In genomic region chr3:27371725-27372650, GRCm38 (mm10) we compare ENCODE assay signal across 8 mouse cellular contexts. TPM values are rescaled to one million over a fixed set of nuclear protein-coding genes. Genes with fewer than 3 reads are reported as not detected.
DNase-seq lines count a peak whose midpoint lies in the region; ATAC-seq lines count a peak whose summit lies in the region.

No protein-coding gene starts in this region.

- peaks cover 65% of the 10 kb centered on the region for H3K27me3 ChIP-seq in embryonic facial prominence, embryonic 10.5 days (replicated peaks; ENCODE audit: low read depth, poor library complexity, severe bottlenecking)
- H3K27me3 ChIP-seq in intestine, embryonic 14.5 days (replicated peaks; ENCODE audit: control insufficient read depth, insufficient read depth, low read length): peaks cover 58% of the 10 kb centered on the region

- intact Hi-C loops in left cerebral cortex, postnatal 4 days (cut with DNase I): no loop called here
- intact Hi-C loops in gastrocnemius, postnatal 36 days (cut with DNase I): no loop called here

- ATAC-seq in intestine, embryonic 14.5 days (replicated peaks; ENCODE audit: low FRiP score, low TSS enrichment, low read depth): no peak

- H3K4me2 ChIP-seq in intestine, embryonic 14.5 days (ENCODE audit: low read length): peak overlapping the region; percentile 37

- WGBS in embryonic facial prominence, embryonic 10.5 days: 2% methylated on average over 77 of the region's 77 CpGs
- WGBS in intestine, embryonic 14.5 days: 3% methylated on average over 74 of the region's 77 CpGs

- H3K9ac ChIP-seq in intestine, embryonic 14.5 days (ENCODE audit: low read length): no peak overlapping the region

- H3K4me3 ChIP-seq in embryonic facial prominence, embryonic 10.5 days: peak overlapping the region; percentile 47
- no peak overlapping the region for H3K4me3 ChIP-seq in intestine, embryonic 14.5 days (ENCODE audit: low read depth, low read length)

- no peaks in the 10 kb centered on the region for H3K36me3 ChIP-seq in embryonic facial prominence, embryonic 10.5 days (replicated peaks)
- no peaks in the 10 kb centered on the region for H3K36me3 ChIP-seq in intestine, embryonic 14.5 days (ENCODE audit: control insufficient read depth, insufficient read depth, low read length)

- no peaks in the 10 kb centered on the region for H3K9me3 ChIP-seq in embryonic facial prominence, embryonic 10.5 days
- no peaks in the 10 kb centered on the region for H3K9me3 ChIP-seq in intestine, embryonic 14.5 days (ENCODE audit: control insufficient read depth, low read length)

- peaks cover 15% of the 10 kb centered on the region for H3K4me1 ChIP-seq in embryonic facial prominence, embryonic 10.5 days
- H3K4me1 ChIP-seq in intestine, embryonic 14.5 days (replicated peaks; ENCODE audit: control insufficient read depth, insufficient read depth, low read length): 0 out of 2 replicates have a peak, but pooled peaks cover 3% of the 10 kb centered on the region

- H3K27ac ChIP-seq in embryonic facial prominence, embryonic 10.5 days (replicated peaks): no peak overlapping the region
- no peak overlapping the region for H3K27ac ChIP-seq in intestine, embryonic 14.5 days (ENCODE audit: low read depth)

- peak; percentile 2 for DNase-seq in left cerebral cortex, postnatal 4 days
- DNase-seq in left cerebral cortex, adult 9 months (ENCODE audit: low spot score in 2 of 2): no peak
- peak; percentile 29 for DNase-seq in embryonic facial prominence, embryonic 10.5 days (ENCODE audit: low spot score)
- peak; percentile 54 for DNase-seq in intestine, embryonic 14.5 days (ENCODE audit: low spot score)
- peak; percentile 27 for DNase-seq in retina, embryonic 14.5 days (ENCODE audit: low spot score)
- DNase-seq in adrenal gland, postnatal 4 days (ENCODE audit: low spot score in 2 of 2): no peak
- DNase-seq in gastrocnemius, postnatal 36 days: no peak
- no peak for DNase-seq in urinary bladder, postnatal 4 days (ENCODE audit: low spot score in 2 of 2)

RNA-seq across cellular contexts. Expression of gene Ghsr, which starts 0.8 kb away (rescaled TPM):
- total RNA-seq in left cerebral cortex, postnatal 4 days (2021): under 1 TPM; 0.10 to 0.24 TPM
- polyA plus RNA-seq in embryonic facial prominence, embryonic 10.5 days (2016; fragmentation: Nextera tagmentation; extraction: Ambion mirVana): not detected in 2 replicates
- polyA plus RNA-seq in intestine, embryonic 14.5 days (2014; fragmentation: Nextera tagmentation; extraction: Ambion mirVana): not detected in 2 replicates
- not detected for total RNA-seq in adrenal gland, postnatal 4 days (2021)
- total RNA-seq in gastrocnemius, postnatal 36 days (2021): not detected

RNA-seq across cellular contexts. Expression of gene Tnfsf10, which starts 55.2 kb away (rescaled TPM):
- 1 to 10 TPM; 1.7 to 2.2 TPM for total RNA-seq in left cerebral cortex, postnatal 4 days (2021)
- not detected in 2 replicates for polyA plus RNA-seq in embryonic facial prominence, embryonic 10.5 days (2016; fragmentation: Nextera tagmentation; extraction: Ambion mirVana)
- 0.36 and 0.41 TPM in 2 replicates for polyA plus RNA-seq in intestine, embryonic 14.5 days (2014; fragmentation: Nextera tagmentation; extraction: Ambion mirVana)
- 10 to 100 TPM in 1 of 2 experiments, 1 to 10 TPM in 1; 9.3 to 10.2 TPM for total RNA-seq in adrenal gland, postnatal 4 days (2021)
- 1 to 10 TPM; 4.7 to 4.8 TPM for total RNA-seq in gastrocnemius, postnatal 36 days (2021)

Comparison
In these comparisons a context has a peak if more than half of its experiments do, and no peak if none do; other contexts are left out.
1. DNase-seq: peak in left cerebral cortex, postnatal 4 days (single experiment), embryonic facial prominence, embryonic 10.5 days (single experiment), intestine, embryonic 14.5 days (single experiment) and retina, embryonic 14.5 days (single experiment); none in left cerebral cortex, adult 9 months (0 of 2), adrenal gland, postnatal 4 days (0 of 2), gastrocnemius, postnatal 36 days (0 of 2) and urinary bladder, postnatal 4 days (0 of 2).